Mouse (Mus musculus) CH12.LX (cell line): ENCODE measurements around the gene Rabggta. TPM values are rescaled to one million over a fixed set of nuclear protein-coding genes. Genes with fewer than 3 reads are reported as not detected.

ENCODE experiments used
- DNase-seq: peaks from one replicate; pipeline ENCODE4 v3.0.0-alpha.2; 2013; ENCODE audit errors: extremely low read depth
- H3K27ac ChIP-seq: 2 replicates; pipeline ENCODE4 v1.5.1; 2012; ENCODE audit warnings: low read depth, mild to moderate bottlenecking, control low read depth, moderate library complexity; ENCODE audit not compliant: insufficient read depth
- H3K27me3 ChIP-seq: replicated peaks from 2 replicates; pipeline ENCODE3; 2012; ENCODE audit warnings: inconsistent platforms
- H3K36me3 ChIP-seq, 2 experiments: replicated peaks in 1 of 2; 2 replicates each; pipeline versions ENCODE3 to v1.6.1; 2012; ENCODE audit warnings: inconsistent platforms in 1 of 2, low read length in 1 of 2, mild to moderate bottlenecking in 1 of 2, mixed read lengths in 1 of 2, moderate library complexity in 1 of 2; ENCODE audit not compliant: control insufficient read depth in 1 of 2, insufficient read depth in 1 of 2
- H3K4me1 ChIP-seq, 2 experiments: 2 replicates each; pipeline ENCODE4 v1.6.1; 2012; ENCODE audit warnings: inconsistent platforms in 1 of 2, moderate library complexity in 1 of 2; ENCODE audit not compliant: insufficient read depth in 2 of 2, control insufficient read depth in 1 of 2
- H3K4me2 ChIP-seq: 2 replicates; pipeline ENCODE4 v1.6.1; 2012; ENCODE audit warnings: low read depth, mild to moderate bottlenecking, control low read depth; ENCODE audit not compliant: poor library complexity, insufficient read depth, severe bottlenecking
- H3K4me3 ChIP-seq, 3 experiments: fragments of 150-350 bp in 1 of 3; sonication (generic) in 1 of 3; replicated peaks in 1 of 3; 2 replicates each; pipeline versions ENCODE3 to v1.5.1; 2011 to 2012; ENCODE audit warnings: low read depth in 2 of 3, low read length in 2 of 3, mild to moderate bottlenecking in 2 of 3, moderate library complexity in 2 of 3, control low read depth in 1 of 3, improper control_type of control experiment in 1 of 3, inconsistent platforms in 1 of 3, mixed read lengths in 1 of 3; ENCODE audit not compliant: poor library complexity in 1 of 3
- H3K79me2 ChIP-seq: replicated peaks from 2 replicates; pipeline ENCODE4 v1.6.1; 2012; ENCODE audit warnings: mild to moderate bottlenecking, moderate library complexity; ENCODE audit not compliant: control insufficient read depth, poor library complexity, insufficient read depth, severe bottlenecking; ENCODE audit errors: extremely low read depth
- H3K9ac ChIP-seq: 2 replicates; pipeline ENCODE4 v1.6.1; 2012; ENCODE audit warnings: low read depth, mild to moderate bottlenecking, control low read depth, moderate library complexity; ENCODE audit not compliant: insufficient read depth
- H3K9me3 ChIP-seq: replicated peaks from 2 replicates; pipeline ENCODE3; 2012; ENCODE audit warnings: low read length, inconsistent platforms, mixed read lengths
- E2F4 ChIP-seq: IDR thresholded peaks from 2 replicates; pipeline ENCODE4 v1.6.1; 2011; ENCODE audit warnings: low read depth, low read length, improper control_type of control experiment; ENCODE audit not compliant: insufficient replicate concordance
- ELF1 ChIP-seq: IDR thresholded peaks from 2 replicates; pipeline ENCODE4 v1.6.1; 2014; ENCODE audit warnings: low read depth, mild to moderate bottlenecking, inconsistent platforms, low read length, improper control_type of control experiment
- IRF4 ChIP-seq: IDR thresholded peaks from 2 replicates; pipeline ENCODE4 v1.6.1; 2014; ENCODE audit warnings: low read depth, mild to moderate bottlenecking, inconsistent platforms, low read length, improper control_type of control experiment
- JUND ChIP-seq: conservative IDR thresholded peaks from 2 replicates; pipeline ENCODE4 v1.6.1; 2011; ENCODE audit warnings: low read depth, low read length, improper control_type of control experiment
- KAT2A ChIP-seq: IDR thresholded peaks from 2 replicates; pipeline ENCODE4 v1.6.1; 2012; ENCODE audit warnings: low read length, improper control_type of control experiment, inconsistent platforms; ENCODE audit not compliant: insufficient replicate concordance
- MAZ ChIP-seq: IDR thresholded peaks from 2 replicates; pipeline ENCODE4 v1.6.1; 2012; ENCODE audit warnings: low read depth, mild to moderate bottlenecking, inconsistent platforms, low read length, improper control_type of control experiment, moderate library complexity
- RAD21 ChIP-seq: IDR thresholded peaks from 2 replicates; pipeline ENCODE4 v1.6.1; 2011; ENCODE audit warnings: low read depth, mild to moderate bottlenecking, low read length, improper control_type of control experiment, moderate library complexity
- UBTF ChIP-seq: IDR thresholded peaks from 2 replicates; pipeline ENCODE4 v1.6.1; 2012; ENCODE audit warnings: low read depth, mild to moderate bottlenecking, inconsistent platforms, low read length, improper control_type of control experiment, moderate library complexity
- ZNF384 ChIP-seq: IDR thresholded peaks from 2 replicates; pipeline ENCODE4 v1.6.1; 2012; ENCODE audit warnings: low read depth, low read length, improper control_type of control experiment, inconsistent platforms
- dilution Hi-C: fragments of 300-500 bp; cut with MboI; formaldehyde crosslinking; loops from 2 replicates; pipeline ENCODE4 v1.14.3; 2020; ENCODE audit warnings: low sequenced_read_pairs; ENCODE audit not compliant: extremely low pct_unique_long_range_greater_than_20kb, extremely low pct_ligation_motif_present
- in situ Hi-C: fragments of 300-500 bp; cut with MboI; formaldehyde crosslinking; loops from 3 replicates; pipeline ENCODE4 v1.14.3; 2019; ENCODE audit warnings: low sequenced_read_pairs, low pct_ligation_motif_present, low pct_unique_long_range_greater_than_20kb, mixed read lengths
- polyA plus RNA-seq: library from polyadenylated mRNA; unstranded; fragments of >175 nt; gene quantifications from 2 replicates; pipeline ENCODE4 v1.2.1, GENCODE M21; 2012; ENCODE audit warnings: low read depth; ENCODE audit not compliant: insufficient read length
- total RNA-seq, 2 experiments: library from RNA; depleted of rRNA; stranded (reverse); fragments of 300-350 nt in 1 of 2; fragments of >200 nt in 1 of 2; gene quantifications; 2 replicates each; pipeline ENCODE4 v1.2.3; 2012 to 2014

Rabggta gene
- total and polyA plus RNA-seq, 3 experiments = 13.9 to 21.9 (median 16.2) TPM

DNA sequence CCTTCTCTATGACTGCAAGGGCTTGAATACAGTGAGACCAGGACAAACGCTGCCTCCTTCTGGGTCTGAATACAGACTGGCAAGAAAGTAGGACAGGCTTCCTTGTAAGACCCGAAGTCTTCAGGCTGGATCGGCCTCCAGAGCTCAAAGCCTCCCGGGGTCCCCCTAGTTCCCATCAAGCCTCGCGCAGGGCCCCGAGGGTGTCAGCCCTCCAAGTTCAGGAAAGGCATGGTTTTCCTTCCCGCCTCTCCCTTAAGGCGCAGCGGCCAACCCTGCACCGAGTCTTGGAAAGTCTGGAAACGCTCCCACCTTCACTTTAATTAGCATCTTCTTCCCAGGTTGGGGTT lies 50.6 kb downstream of the Rabggta start:
- DNase-seq = peak; percentile 27
- in situ Hi-C loops = no loop called here

More for the DNA sequence above, 50.6 kb downstream of the Rabggta start:
- Histone ChIP-seq H3K4me2 (peak overlapping the region; percentile 39; the same call in 1 of the 2 replicates), H3K9me3 (no peaks in the 10 kb centered on the region), H3K4me1 (peaks cover 15 to 52% of the 10 kb centered on the region in 2 experiments; a peak in 3 of 4 replicates), H3K27me3 (no peaks in the 10 kb centered on the region), H3K27ac (peak overlapping the region; percentile 84; the same call in 1 of the 2 replicates), H3K4me3 (peak overlapping the region; percentile 56 to 76 (median 74)), H3K36me3 (peaks cover 16 to 48% of the 10 kb centered on the region in 2 experiments), H3K79me2 (peaks cover 45% of the 10 kb centered on the region), H3K9ac (peak overlapping the region; percentile 84)
- TF ChIP-seq UBTF (peak; percentile 49; the same call in 1 of the 2 replicates), E2F4 (no peak), MAZ (0 out of 2 replicates have a peak, but pooled peaks have one; percentile 10), ELF1 (no peak), JUND (no peak), KAT2A (no peak), RAD21 (no peak), ZNF384 (no peak), IRF4 (no peak)
- dilution Hi-C loops = no loop called here

Other genes starting within 250 kb of the Rabggta start
Only the 20 nearest of the 37 such genes appear.
- gene Rnf31, start 130.6 kb downstream of the Rabggta start, total RNA-seq (2012; rRNA removed) = 14.8 and 15.9 TPM in 2 replicates
- 3.2 and 3.8 TPM in 2 replicates for gene Rnf31, start 130.6 kb downstream of the Rabggta start, total RNA-seq (2014; rRNA removed)
- 18.2 and 22.6 TPM in 2 replicates for gene Rnf31, start 130.6 kb downstream of the Rabggta start, polyA plus RNA-seq
- 9.2 and 10.1 TPM in 2 replicates for gene Irf9, start 118.7 kb downstream of the Rabggta start, total RNA-seq (2012; rRNA removed)
- 9.6 and 11.2 TPM in 2 replicates for gene Irf9, start 118.7 kb downstream of the Rabggta start, total RNA-seq (2014; rRNA removed)
- gene Irf9, start 118.7 kb downstream of the Rabggta start, polyA plus RNA-seq = 12.4 and 12.8 TPM in 2 replicates
- gene Rec8, start 104.2 kb downstream of the Rabggta start, total RNA-seq (2012; rRNA removed) = not detected in 2 replicates
- not detected in 2 replicates for gene Rec8, start 104.2 kb downstream of the Rabggta start, total RNA-seq (2014; rRNA removed)
- not detected in 2 replicates for gene Rec8, start 104.2 kb downstream of the Rabggta start, polyA plus RNA-seq
- gene Ipo4, start 86.3 kb downstream of the Rabggta start, total RNA-seq (2012; rRNA removed) = 84.8 and 95.0 TPM in 2 replicates
- 47.5 TPM in 2 replicates for gene Ipo4, start 86.3 kb downstream of the Rabggta start, total RNA-seq (2014; rRNA removed)
- 164 and 175 TPM in 2 replicates for gene Ipo4, start 86.3 kb downstream of the Rabggta start, polyA plus RNA-seq
- gene Gm49378, start 84.4 kb downstream of the Rabggta start, total RNA-seq (2012; rRNA removed) = 0.17 TPM in 1 of 2 replicates, not detected in the other
- 9.1 and 11.7 TPM in 2 replicates for gene Gm49378, start 84.4 kb downstream of the Rabggta start, total RNA-seq (2014; rRNA removed)
- gene Gm49378, start 84.4 kb downstream of the Rabggta start, polyA plus RNA-seq = 8.7 TPM in 1 of 2 replicates, not detected in the other
- gene Tm9sf1, start 78.5 kb downstream of the Rabggta start, total RNA-seq (2012; rRNA removed) = 51.3 and 57.8 TPM in 2 replicates
- gene Tm9sf1, start 78.5 kb downstream of the Rabggta start, total RNA-seq (2014; rRNA removed) = 36.1 and 39.5 TPM in 2 replicates
- gene Tm9sf1, start 78.5 kb downstream of the Rabggta start, polyA plus RNA-seq = 58.0 and 65.3 TPM in 2 replicates
- 0.29 and 0.30 TPM in 2 replicates for gene Tssk4, start 72.1 kb downstream of the Rabggta start, total RNA-seq (2012; rRNA removed)
- gene Tssk4, start 72.1 kb downstream of the Rabggta start, total RNA-seq (2014; rRNA removed) = 0.14 TPM in 1 of 2 replicates, not detected in the other
- 0.26 and 0.31 TPM in 2 replicates for gene Tssk4, start 72.1 kb downstream of the Rabggta start, polyA plus RNA-seq
- gene Mdp1, start 61.8 kb downstream of the Rabggta start, total RNA-seq (2012; rRNA removed) = 25.1 and 25.6 TPM in 2 replicates
- 30.9 and 39.0 TPM in 2 replicates for gene Mdp1, start 61.8 kb downstream of the Rabggta start, total RNA-seq (2014; rRNA removed)
- 23.4 and 26.0 TPM in 2 replicates for gene Mdp1, start 61.8 kb downstream of the Rabggta start, polyA plus RNA-seq
- 34.3 and 37.3 TPM in 2 replicates for gene Gmpr2, start 50.3 kb downstream of the Rabggta start, total RNA-seq (2012; rRNA removed)
- 51.3 and 54.9 TPM in 2 replicates for gene Gmpr2, start 50.3 kb downstream of the Rabggta start, total RNA-seq (2014; rRNA removed)
- gene Gmpr2, start 50.3 kb downstream of the Rabggta start, polyA plus RNA-seq = 34.7 and 44.3 TPM in 2 replicates
- gene Nedd8, start 50.1 kb downstream of the Rabggta start, total RNA-seq (2012; rRNA removed) = 378 and 515 TPM in 2 replicates
- gene Nedd8, start 50.1 kb downstream of the Rabggta start, total RNA-seq (2014; rRNA removed) = 272 and 276 TPM in 2 replicates
- gene Nedd8, start 50.1 kb downstream of the Rabggta start, polyA plus RNA-seq = 513 and 653 TPM in 2 replicates
- 25.2 and 29.1 TPM in 2 replicates for gene Tinf2, start 40.4 kb downstream of the Rabggta start, total RNA-seq (2012; rRNA removed)
- 21.4 and 23.3 TPM in 2 replicates for gene Tinf2, start 40.4 kb downstream of the Rabggta start, total RNA-seq (2014; rRNA removed)
- gene Tinf2, start 40.4 kb downstream of the Rabggta start, polyA plus RNA-seq = 31.1 and 33.2 TPM in 2 replicates
- not detected in 2 replicates for gene Tgm1, start 8.3 kb downstream of the Rabggta start, total RNA-seq (2012; rRNA removed)
- gene Tgm1, start 8.3 kb downstream of the Rabggta start, total RNA-seq (2014; rRNA removed) = 0.07 TPM in 1 of 2 replicates, not detected in the other
- 0.14 and 0.16 TPM in 2 replicates for gene Tgm1, start 8.3 kb downstream of the Rabggta start, polyA plus RNA-seq
- 23.6 and 33.2 TPM in 2 replicates for gene Dhrs1, start 23.4 kb upstream of the Rabggta start, total RNA-seq (2012; rRNA removed)
- gene Dhrs1, start 23.4 kb upstream of the Rabggta start, total RNA-seq (2014; rRNA removed) = 22.1 and 26.1 TPM in 2 replicates
- 21.1 and 34.1 TPM in 2 replicates for gene Dhrs1, start 23.4 kb upstream of the Rabggta start, polyA plus RNA-seq
- gene Nop9, start 23.4 kb upstream of the Rabggta start, total RNA-seq (2012; rRNA removed) = 38.5 and 45.7 TPM in 2 replicates
- 85.3 and 92.1 TPM in 2 replicates for gene Nop9, start 23.4 kb upstream of the Rabggta start, total RNA-seq (2014; rRNA removed)
- 76.9 and 89.1 TPM in 2 replicates for gene Nop9, start 23.4 kb upstream of the Rabggta start, polyA plus RNA-seq
- gene Cideb, start 36.2 kb upstream of the Rabggta start, total RNA-seq (2012; rRNA removed) = 2.3 and 2.6 TPM in 2 replicates
- gene Cideb, start 36.2 kb upstream of the Rabggta start, total RNA-seq (2014; rRNA removed) = not detected in 2 replicates
- gene Cideb, start 36.2 kb upstream of the Rabggta start, polyA plus RNA-seq = 0.49 and 0.61 TPM in 2 replicates
- gene Ltb4r2, start 39.2 kb upstream of the Rabggta start, total RNA-seq (2012; rRNA removed) = 0.04 and 0.13 TPM in 2 replicates
- 0.05 TPM in 1 of 2 replicates, not detected in the other for gene Ltb4r2, start 39.2 kb upstream of the Rabggta start, total RNA-seq (2014; rRNA removed)
- not detected in 2 replicates for gene Ltb4r2, start 39.2 kb upstream of the Rabggta start, polyA plus RNA-seq
- 0.13 TPM in 1 of 2 replicates, not detected in the other for gene Ltb4r1, start 43.7 kb upstream of the Rabggta start, total RNA-seq (2012; rRNA removed)
- 0.16 and 0.21 TPM in 2 replicates for gene Ltb4r1, start 43.7 kb upstream of the Rabggta start, total RNA-seq (2014; rRNA removed)
- 0.33 TPM in 1 of 2 replicates, not detected in the other for gene Ltb4r1, start 43.7 kb upstream of the Rabggta start, polyA plus RNA-seq
- gene Adcy4, start 61.8 kb upstream of the Rabggta start, total RNA-seq (2012; rRNA removed) = not detected in 2 replicates
- not detected in 2 replicates for gene Adcy4, start 61.8 kb upstream of the Rabggta start, total RNA-seq (2014; rRNA removed)
- gene Adcy4, start 61.8 kb upstream of the Rabggta start, polyA plus RNA-seq = not detected in 2 replicates
- 1.0 and 2.0 TPM in 2 replicates for gene Ripk3, start 66.6 kb upstream of the Rabggta start, total RNA-seq (2012; rRNA removed)
- 0.15 and 0.80 TPM in 2 replicates for gene Ripk3, start 66.6 kb upstream of the Rabggta start, total RNA-seq (2014; rRNA removed)
- 1.00 TPM in 1 of 2 replicates, not detected in the other for gene Ripk3, start 66.6 kb upstream of the Rabggta start, polyA plus RNA-seq
- not detected in 2 replicates for gene Nfatc4, start 100.9 kb upstream of the Rabggta start, total RNA-seq (2012; rRNA removed)
- gene Nfatc4, start 100.9 kb upstream of the Rabggta start, total RNA-seq (2014; rRNA removed) = not detected in 2 replicates
- gene Nfatc4, start 100.9 kb upstream of the Rabggta start, polyA plus RNA-seq = not detected in 2 replicates